Mouse (Mus musculus) lung, adult 2 months (tissue): Measurements from ENCODE around the gene Caap1. TPM values are rescaled to one million over a fixed set of nuclear protein-coding genes. Genes with fewer than 3 reads are reported as not detected.
A peak's percentile ranks its signal among the peaks of the same experiment; 100 is the strongest.

Source experiments
- DNase-seq: peaks from one replicate; pipeline ENCODE4 v3.0.0; 2022
- H3K4me1 ChIP-seq: fragments of 200-500 bp; 2 replicates; pipeline ENCODE4 v1.6.1; 2011; ENCODE audit warnings: low read length; ENCODE audit not compliant: control insufficient read depth, insufficient read depth
- H3K4me3 ChIP-seq: fragments of 200-500 bp; replicated peaks from 2 replicates; pipeline ENCODE3; 2011; ENCODE audit warnings: low read depth, mild to moderate bottlenecking, control low read depth, low read length; ENCODE audit errors: extremely low read depth
- CTCF ChIP-seq: fragments of 200-500 bp; IDR thresholded peaks from 2 replicates; pipeline ENCODE4 v1.5.1; 2011; ENCODE audit warnings: mild to moderate bottlenecking, low read length, control low read depth; ENCODE audit not compliant: insufficient read depth
- POLR2A ChIP-seq: fragments of 200-500 bp; IDR thresholded peaks from 2 replicates; pipeline ENCODE4 v1.6.1; 2011; ENCODE audit warnings: low read depth, mild to moderate bottlenecking, control low read depth, low read length, borderline replicate concordance; ENCODE audit errors: extremely low read depth
- WGBS: fragments of 180-500 bp; shearing (Covaris S2); methylation state at CpG from one replicate; pipeline ENCODE4 v1.1.7; 2018; 5-methylcytosine and 5-hydroxymethylcytosine counted together
- polyA plus RNA-seq: library from polyadenylated mRNA; depleted of rRNA; stranded (reverse); fragments of >200 nt; gene quantifications from 2 replicates; pipeline ENCODE4 v1.2.3, GENCODE M21; 2012; rRNA removed

Gene Caap1
- polyA plus RNA-seq, 1 experiment, result 5.2 TPM

GRCm38 (mm10) chr4:94515366-94515765 is 41.2 kb downstream of the Caap1 start:
- WGBS, result 45% methylated on average over 3 of the region's 3 CpGs
- DNase-seq, result no peak
- TF ChIP-seq POLR2A (no peak), CTCF (no peak)
- Histone ChIP-seq H3K4me1 (no peaks in the 10 kb centered on the region; the same call in 1 of the 2 replicates), H3K4me3 (no peak overlapping the region)

- H3K4me3 ChIP-seq, result peak overlapping the region; percentile 40
- DNase-seq, result no peak
- H3K4me1 ChIP-seq, result no peaks in the 10 kb centered on the region
- no peak for TF ChIP-seq POLR2A
- no peak for TF ChIP-seq CTCF
- 66% methylated on average over 18 of the region's 18 CpGs for WGBS
Observed at GRCm38 (mm10) chr4:94476749-94477399, 79.7 kb downstream of the Caap1 start.

- 91% methylated on average over 1 of the region's 1 CpGs for WGBS
- H3K4me1 ChIP-seq, result no peaks in the 10 kb centered on the region
- TF ChIP-seq CTCF (no peak), POLR2A (no peak)
- no peak for DNase-seq
- H3K4me3 ChIP-seq, result no peak overlapping the region
Observed at GRCm38 (mm10) chr4:94473286-94473685, 83.3 kb downstream of the Caap1 start.

GRCm38 (mm10) chr4:94459424-94459823 is 97.2 kb downstream of the Caap1 start:
- 94% methylated on average over 2 of the region's 2 CpGs for WGBS
- no peak for DNase-seq
- H3K4me1 ChIP-seq, result no peaks in the 10 kb centered on the region
- H3K4me3 ChIP-seq, result no peak overlapping the region
- TF ChIP-seq POLR2A, result no peak
- no peak for TF ChIP-seq CTCF

GRCm38 (mm10) chr4:94454857-94455256 is 101.7 kb downstream of the Caap1 start:
- 97% methylated on average over 1 of the region's 1 CpGs for WGBS
- no peak for TF ChIP-seq POLR2A
- no peak for TF ChIP-seq CTCF
- H3K4me3 ChIP-seq, result no peak overlapping the region
- no peaks in the 10 kb centered on the region for H3K4me1 ChIP-seq
- no peak for DNase-seq

Other genes starting within 250 kb of the Caap1 start
- gene Gm10306, start 250 bp downstream of the Caap1 start, polyA plus RNA-seq, result not detected in 2 replicates
- gene Plaa, start 46.4 kb upstream of the Caap1 start, polyA plus RNA-seq, result 36.5 and 53.0 TPM in 2 replicates
- gene Ift74, start 57.7 kb upstream of the Caap1 start, polyA plus RNA-seq, result 1.3 and 1.4 TPM in 2 replicates
- 0.03 TPM in 1 of 2 replicates, not detected in the other for gene Lrrc19, start 93.3 kb upstream of the Caap1 start, polyA plus RNA-seq
- gene Tek, start 182.5 kb upstream of the Caap1 start, polyA plus RNA-seq, result 76.1 and 78.6 TPM in 2 replicates